Mouse (Mus musculus) stomach, postnatal 0 days (tissue): Measurements from ENCODE around the gene Myl6b.

Experiments used
- CTCF ChIP-seq: IDR thresholded peaks from 2 replicates; pipeline ENCODE4 v1.5.1; 2016; ENCODE audit warnings: antibody characterized with exemption, low read depth, mild to moderate bottlenecking, moderate library complexity
- EP300 ChIP-seq: optimal IDR thresholded peaks from 2 replicates; pipeline ENCODE3; 2016; ENCODE audit warnings: antibody characterized with exemption

DNA sequence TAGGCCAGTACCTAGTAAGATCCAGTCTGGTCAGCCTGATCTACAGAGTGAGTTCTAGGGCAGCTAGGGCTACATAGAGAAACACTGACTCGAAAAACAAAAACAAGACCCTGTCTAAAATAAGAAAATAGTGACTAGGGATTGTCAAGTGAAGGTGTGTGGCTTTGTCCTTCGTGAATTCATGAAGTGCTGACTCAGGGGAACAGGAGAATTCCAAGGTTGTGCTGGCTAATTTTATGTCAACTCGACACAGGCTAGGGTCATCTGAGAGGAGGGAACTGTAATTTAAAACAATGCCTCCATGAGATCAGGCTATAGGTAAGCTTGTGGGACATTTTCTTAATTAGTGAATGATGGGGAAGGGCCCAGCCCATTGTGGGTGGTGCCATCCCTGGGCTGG is 44.0 kb downstream of the Myl6b start:
- TF ChIP-seq CTCF (no peak), EP300 (no peak)
